Mouse (Mus musculus) heart, adult 9 months (tissue): ENCODE measurements around the gene Ncam1.

ENCODE experiments used
- DNase-seq, 2 experiments: peaks; one replicate each; pipeline ENCODE4 v3.0.0; 2022; ENCODE audit warnings: low spot score in 2 of 2

The Ncam1 gene

DNA sequence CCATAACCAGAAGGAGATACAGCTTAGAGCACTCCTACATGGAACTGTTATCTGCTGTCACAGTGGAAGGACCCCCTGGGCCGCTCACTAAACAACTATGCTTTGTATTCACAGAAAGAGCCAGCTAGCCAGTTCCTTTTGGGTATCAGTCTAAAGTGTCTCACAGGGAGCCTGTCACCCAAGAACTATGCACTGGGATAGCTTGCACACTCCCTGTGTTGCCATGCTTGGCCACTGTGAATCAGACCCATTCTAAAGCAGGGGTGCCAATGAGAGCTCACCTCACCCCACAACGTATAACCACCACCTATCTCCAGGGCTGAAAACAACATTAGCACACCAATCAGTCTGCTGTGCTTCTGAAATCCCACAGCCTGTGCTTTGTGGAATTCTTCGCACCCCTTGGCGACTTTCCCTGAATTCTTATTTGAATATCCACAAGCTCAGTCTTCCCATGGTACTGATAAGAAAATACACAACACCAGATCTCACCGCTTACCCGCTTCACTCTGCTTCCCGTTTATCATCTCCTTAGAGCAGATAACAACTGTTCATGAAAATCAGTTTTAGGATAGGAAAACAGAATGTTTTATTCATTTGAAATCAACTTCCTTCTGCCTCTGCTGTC, 228.6 kb downstream of the Ncam1 start:
- DNase-seq = no peak

DNA sequence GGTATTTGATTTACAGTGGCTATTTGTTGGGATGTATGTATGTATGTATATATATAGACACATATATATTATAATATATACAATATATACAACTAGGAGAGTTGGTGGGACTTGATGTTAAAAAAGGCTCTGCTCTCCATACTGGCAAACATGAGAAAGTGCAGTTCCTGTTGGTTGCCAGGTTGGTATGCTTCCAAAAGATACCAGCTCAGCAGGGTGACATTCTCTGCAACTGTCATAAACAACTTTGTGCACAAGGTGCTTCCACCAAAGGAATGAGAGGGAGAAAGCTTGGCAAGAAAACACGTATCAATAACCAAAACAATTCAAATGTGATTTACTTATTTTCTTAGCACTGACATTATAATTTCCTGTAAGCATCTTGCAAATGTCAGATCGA, 232.9 kb downstream of the Ncam1 start:
- DNase-seq = peak in 1 of 2 experiments; percentile 5

DNA sequence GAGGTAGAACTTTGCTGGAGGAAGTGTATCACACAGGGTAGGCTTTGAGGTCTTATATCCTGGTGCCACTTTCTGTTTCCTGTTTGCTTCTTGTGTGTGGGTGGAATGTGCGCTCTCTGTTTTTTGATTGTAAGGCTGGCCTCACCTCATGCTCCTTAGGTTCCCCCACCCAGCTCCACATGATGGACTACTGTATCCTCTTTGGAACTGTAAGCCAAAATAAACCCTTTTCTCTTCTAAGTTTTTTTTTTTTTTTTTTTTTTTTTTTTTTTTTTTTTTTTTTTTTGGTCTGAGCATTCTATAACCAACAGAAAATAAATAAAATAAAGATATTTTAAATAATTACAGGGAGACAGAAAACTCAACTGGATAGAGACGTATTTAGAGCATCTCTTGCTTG, 239.8 kb downstream of the Ncam1 start:
- no peak for DNase-seq

DNA sequence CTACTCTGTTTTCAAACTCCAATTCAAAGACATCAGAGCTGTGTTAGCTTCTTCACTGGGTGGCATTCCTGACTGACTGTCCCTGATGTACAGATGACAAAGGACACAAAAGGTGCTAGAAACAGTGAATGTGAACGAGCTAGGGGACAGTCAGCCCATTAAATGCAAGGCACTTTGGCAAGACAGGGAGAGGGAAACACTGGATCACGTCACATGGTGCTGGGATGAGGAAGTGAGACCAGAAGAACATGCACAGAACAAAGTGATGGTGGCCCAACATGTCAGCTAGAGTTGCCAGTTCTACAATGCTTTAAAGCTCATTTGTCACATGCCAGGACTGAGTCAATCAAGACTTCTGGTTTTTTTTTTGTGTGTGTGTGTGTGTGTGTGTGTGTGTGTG, 247.4 kb downstream of the Ncam1 start:
- no peak for DNase-seq

DNA sequence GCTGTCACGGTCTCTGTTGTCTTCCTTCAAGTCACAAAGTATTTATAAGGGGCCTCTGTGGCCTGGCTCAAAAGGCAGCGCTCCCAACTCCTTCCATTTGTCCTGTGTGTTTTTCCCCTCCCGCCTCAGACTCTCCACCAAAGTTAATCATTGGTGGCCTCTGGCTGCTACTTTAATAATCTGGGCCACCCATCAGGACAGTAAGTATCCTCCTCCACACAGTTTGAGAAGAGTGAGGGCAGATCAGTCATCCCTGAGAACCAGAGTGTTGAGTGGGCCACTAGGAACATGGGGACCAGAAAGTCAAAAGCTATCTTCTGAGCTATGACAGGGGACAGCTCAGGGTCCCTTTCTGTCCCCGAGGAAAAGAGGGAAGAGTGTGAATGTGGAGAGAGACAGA, 256.1 kb downstream of the Ncam1 start:
- DNase-seq = no peak

DNA sequence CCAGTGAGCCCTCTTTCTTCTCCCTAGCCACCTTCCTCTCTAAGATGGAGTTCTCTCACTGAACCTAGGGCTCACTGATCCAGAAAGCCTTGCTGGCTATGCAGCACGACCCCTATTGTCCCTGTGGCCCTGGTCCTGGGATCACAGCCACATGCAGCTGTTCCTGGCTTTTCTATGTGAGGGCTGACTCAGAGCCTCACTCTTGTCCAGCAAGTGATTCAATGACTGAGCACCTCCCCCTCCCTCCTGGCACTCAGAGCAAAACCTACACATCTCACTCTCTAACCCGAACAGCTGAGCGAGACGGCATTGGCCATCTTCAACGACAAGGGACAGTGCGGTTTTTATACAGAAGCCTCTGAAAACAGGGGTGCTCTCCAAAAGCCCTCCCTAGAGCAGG, 260.9 kb downstream of the Ncam1 start:
- peak; percentile 20 to 22 for DNase-seq

DNA sequence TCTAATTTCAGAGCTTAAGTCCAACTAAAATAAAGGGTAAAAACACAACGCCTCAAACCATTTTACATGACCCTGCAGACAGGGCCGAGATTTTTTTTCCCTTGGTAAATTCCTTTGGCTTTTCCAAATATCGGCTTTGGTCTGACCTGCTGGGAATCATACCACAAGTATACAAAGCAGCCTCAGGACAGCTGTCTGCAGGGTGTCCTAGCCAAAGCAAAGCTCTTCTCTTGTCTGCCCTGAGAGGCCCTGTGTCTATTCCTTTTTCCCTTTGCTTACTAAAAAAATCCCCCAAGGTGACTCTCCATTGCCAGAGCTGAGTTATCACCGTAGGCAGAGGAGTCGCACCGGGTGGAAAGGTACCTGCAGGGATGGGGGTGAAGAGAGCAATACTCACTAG, 262.1 kb downstream of the Ncam1 start:
- DNase-seq = no peak

DNA sequence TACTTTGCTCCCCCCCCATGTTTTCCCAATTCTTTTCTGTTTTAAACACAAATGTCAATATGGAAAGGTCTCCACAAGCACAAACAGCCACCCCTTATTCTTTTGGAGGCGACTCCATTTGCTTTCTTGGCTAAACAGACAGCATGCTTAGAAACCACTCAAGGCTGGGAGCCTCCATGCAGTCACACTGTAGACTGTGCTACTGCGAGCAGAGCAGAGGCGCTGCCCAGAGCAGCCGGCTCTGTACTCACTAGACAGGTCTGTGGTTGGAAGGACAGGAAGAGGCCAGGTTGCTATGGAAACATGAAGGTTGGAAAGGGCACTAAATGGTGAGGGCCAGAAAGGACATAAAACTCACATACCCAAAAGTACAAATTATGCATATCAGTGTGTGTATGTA, 263.8 kb downstream of the Ncam1 start:
- no peak for DNase-seq

DNA sequence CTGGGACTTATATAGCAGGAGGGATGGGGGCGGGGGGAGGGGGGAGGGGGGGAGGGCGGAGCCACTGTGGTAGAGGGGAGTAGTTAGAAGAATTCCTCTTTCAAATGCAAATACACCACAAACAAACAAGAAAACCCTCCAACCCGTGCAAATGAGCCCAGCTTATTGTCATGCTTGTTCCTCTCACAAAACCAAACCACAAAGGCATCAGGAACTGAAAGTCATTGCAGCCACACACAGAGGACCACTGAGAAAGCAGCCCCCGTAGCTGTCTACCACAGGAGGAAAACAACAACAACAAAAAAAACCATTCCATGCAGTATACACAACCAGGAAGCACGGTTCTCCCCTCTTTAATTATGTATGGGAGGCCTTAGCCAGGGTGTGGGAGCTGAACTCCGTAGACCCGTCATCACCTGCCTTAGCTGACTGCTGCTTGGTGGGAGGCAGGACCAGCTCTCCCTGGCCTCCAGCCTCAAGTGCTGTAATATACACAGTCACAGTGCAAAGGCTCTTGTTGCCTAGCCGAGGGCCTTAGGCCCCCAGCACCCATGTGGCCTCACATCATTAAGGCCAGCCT, 264.7 kb downstream of the Ncam1 start:
- no peak for DNase-seq

DNA sequence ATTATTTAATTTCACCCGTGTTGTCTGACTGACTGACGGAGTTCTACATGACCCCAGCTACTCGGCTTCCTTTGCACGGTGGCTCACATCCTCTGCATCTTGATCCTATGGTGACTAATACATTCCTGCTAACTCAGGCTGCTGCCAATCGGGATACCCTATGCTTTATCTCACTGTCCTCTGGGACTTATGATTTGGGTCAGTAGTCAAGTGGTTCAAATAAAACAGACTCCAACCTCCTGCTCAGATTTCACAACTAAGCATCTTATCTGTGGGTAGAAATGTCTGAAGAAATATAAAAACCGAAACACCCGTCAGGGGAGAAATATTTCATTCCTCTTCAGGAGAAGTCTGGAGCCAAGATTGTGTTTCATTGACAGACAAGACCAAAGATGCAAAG, 265.3 kb downstream of the Ncam1 start:
- DNase-seq = peak; percentile 19 to 31

DNA sequence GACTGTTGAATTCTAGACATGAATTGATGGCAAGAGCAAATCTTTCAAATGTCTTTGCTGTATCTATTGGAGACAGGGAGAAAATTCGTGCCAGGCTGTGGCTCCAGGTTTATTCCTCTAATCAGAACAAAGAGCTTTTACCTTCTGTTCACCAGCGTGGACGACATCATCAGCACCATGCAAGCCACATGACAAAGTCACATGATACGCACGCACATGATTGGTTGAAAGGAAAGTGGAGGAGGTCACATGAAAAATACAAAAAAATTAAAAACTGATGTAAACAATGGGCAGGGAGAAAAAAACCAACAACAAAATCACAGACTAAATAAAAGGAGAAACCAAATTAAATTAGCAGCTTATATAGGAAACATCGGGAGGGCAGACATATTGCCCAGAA, 266.9 kb downstream of the Ncam1 start:
- DNase-seq = no peak

DNA sequence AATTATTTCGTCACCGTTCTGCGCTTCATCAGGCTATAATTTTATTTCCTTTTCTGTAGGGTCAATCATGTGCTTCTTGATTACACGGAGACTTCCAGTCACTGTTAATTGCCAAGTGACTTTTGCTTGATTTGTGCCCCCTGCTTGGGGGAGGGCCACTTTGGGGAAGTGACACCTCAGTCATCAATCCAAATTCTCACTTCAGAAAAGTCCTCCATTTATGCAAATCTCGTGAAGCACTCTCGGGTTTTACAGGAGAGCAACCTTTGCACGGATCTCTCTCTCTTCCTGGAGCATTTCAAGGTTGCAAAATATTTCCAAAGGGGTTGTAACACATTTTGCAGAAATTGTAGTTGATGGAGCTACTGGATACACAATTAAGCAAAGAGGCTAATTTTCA, 267.5 kb downstream of the Ncam1 start:
- DNase-seq = no peak

DNA sequence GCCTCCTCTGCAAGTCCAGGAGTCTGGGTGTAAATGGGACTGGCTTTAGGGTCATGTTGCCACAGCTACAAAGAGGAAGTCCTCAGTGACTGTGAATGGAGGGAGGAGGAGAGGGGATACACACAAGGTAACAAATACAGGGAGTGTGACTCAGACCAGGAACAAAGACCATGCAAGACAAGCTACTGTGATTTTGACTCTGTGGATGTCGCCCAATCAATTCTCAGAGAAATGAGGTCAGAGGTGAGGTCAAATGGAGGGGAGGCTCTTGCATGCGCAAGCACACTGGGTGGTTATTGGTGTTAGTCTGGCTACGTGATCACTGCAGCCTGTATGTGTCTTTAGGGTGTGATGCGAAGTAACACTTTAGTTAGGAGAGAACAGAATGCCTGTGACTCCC, 268.0 kb downstream of the Ncam1 start:
- DNase-seq = no peak

DNA sequence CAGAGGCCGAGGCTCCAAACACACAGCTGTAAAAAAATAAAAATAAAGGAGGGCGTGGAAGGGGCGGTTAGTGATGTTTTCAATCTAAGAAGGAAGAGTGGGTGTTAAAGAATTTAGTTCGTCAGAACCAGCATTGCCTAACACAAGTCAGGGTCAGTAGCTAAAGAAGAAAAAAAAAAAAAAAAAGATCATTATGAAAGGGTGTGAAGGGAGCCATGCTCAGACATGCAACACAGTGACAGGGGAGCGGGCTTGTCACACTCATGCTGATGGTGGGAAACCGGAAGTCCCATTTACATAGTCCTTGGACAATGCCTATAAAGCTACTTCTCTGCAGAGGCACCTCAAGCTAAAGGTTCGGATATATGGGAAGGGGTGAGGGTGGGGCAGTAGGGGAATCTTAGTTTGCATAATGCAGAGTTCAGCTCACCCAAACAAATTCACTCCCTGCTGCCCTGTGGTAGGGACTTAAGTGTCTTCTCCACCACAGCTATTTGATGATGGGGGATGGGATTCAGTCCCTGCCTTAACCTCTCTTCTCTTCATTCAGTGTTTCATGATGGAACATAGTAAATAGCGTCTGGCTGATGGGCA, 269.3 kb downstream of the Ncam1 start:
- DNase-seq = no peak

DNA sequence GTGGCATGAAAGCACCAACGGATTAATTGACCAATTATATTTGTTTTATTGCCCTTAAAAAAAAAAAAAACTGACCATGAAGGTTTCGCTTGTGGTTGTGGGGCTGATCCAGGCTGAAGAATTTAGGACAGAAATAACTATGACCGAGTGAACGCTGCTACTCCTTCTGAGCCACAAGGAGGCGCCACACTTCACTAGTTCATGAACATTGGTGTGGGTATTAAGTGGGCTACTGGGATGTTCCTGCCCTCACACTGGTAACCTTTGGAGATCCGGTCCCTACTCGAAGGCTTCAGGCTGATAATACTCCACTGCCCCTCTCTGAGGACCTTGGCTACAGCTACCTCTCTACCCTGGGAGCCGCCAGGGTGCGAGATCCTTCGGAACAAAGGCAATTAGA, 269.8 kb downstream of the Ncam1 start:
- no peak for DNase-seq

DNA sequence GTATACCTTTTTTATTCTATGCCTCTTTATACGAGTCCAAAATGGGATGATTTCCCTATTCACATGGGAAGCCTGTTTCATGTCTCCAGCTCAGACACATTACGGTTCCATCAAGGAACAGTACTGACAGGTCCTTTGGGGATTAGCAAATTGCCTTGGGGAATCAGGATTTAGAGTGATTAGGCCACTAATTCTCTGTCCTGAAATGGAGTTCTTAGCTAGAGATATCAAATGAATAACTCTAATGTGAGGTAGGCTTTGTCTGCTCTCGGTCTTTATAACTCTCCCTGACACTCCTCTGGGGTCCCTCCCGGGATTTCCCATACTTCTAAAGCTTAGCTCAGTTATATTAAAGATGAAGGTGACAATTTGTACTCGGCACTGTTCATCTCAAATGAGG, 270.7 kb downstream of the Ncam1 start:
- DNase-seq = no peak

DNA sequence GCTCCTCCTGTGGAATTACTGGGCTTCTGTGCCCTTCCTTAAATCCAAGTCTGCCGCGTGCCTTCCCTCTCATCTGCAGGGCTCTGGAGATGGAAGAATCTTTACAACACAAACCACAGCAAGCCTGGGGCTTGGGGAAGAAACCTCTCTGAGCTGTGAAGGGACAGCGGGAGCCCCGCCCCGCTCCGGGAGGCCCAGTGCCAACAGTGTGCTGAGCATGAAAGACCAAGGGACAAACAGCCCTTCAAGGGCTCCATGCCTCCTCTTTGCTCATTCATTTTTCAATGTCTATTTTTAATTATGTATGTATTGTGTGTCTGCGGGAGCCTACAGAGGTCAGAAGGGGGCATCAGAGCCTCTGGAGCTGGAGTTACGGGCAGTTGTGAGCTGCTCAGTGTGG, 271.4 kb downstream of the Ncam1 start:
- DNase-seq = no peak

DNA sequence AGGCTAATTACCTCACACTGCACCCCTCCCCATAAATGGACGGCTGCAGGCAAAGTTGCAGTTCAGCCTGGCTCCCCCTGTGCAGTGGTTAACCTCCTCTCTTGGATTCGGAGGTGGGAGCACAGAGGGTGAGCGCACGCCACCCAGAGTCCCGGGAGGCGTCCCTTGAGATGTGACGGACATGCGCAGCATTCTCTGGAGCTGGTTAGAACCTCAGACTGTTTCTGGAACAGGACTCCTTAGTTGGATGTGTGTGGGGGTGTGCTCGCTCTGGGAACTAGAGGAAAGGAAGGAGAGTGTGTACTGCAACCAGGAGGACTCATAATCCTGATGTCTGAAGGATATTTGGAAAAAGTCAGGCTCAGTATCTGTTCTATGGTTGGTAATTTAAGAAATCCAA, 274.0 kb downstream of the Ncam1 start:
- no peak for DNase-seq

DNA sequence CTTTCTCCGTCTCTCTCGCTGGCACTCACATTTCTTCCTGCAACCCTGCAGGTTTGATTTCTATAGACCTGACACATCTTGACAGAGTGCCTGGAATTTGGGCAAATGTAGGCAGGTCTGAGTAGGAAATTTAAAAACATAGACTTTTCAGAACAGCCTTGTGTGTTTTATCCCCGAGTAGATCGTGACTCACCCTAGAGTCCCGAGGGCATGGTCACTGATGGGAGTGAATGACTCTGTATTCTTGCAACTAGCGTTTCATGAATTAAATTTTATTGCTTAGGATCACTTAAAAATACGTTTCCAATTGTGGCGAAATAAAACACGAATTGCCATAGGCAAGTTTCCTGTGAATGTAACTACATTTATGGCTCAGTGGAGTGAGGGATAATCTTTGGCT, 274.8 kb downstream of the Ncam1 start:
- no peak for DNase-seq

DNA sequence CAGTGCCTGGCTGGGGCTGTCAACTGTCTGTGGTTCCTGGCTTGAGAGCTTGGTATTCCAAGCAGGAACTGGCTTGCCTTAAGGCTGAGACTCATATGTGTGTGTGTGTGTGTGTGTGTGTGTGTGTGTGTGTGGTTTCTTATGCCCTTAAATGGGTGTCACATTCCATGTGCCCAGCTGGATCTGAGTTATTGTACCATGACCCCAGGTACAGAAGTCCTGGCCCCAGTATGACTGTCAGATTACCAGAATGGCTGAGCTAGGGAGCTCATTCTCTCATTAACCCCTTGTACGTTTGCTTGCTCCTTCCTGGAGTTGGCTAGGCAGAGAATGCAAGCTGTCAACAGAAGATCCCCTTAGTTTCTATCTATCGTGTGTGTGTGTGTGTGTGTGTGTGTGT, 284.4 kb downstream of the Ncam1 start:
- DNase-seq = no peak

DNA sequence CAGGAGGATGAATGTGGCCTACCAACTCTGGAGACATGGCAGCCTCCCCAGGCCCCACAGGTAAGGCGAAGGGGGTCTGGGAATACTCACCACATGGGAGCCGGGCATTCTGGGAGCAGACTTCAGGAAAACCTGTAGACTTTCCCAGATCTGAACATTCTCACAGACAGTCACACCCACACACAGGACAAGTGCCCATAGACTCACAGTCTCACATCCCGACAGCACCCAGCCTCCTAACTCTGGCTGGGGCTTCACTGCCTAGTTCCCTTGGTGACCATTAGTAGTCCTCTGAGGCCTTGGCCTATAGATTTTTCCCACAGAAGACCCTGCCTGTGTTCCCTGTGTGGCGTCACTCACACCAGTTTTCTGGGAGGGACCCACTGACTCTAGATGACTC, 288.1 kb downstream of the Ncam1 start:
- DNase-seq = no peak

DNA sequence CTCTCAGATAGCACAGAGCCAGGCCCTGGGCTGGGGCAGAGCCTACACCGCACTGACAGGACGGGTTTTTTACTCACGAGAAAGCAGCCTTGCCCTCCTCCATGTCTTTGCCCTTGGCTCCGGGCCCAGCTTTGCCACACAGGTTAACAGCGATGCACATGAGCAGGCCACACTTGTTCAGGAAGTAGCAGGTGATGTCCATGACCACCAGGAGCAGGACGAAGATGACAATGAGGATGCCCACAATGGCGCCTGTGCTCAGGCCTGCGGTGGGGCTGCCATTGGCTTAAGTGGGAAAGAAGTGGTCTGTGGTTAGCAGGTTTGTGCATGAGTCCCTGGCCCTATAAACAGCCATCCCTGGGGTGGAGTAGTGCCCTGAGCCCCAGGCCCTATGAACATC, 289.1 kb downstream of the Ncam1 start:
- DNase-seq = no peak

DNA sequence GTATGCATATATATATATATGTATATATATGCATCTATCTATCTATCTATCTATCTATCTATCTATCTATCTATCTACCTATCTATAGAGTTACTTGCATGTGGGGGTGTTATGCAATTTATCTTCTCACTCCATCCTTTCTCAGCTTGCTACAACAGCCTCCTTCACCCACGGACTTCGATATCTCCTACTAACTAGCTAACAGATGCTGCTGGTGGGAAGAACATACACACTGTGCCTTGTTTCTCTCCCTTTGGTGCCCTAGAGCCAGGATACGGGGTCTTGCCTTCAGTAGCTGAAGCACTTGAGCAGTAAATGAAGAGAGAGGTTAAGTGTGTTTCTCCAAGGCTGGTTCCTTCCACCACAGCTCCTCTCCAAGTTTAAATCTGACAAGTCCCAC, 289.6 kb downstream of the Ncam1 start:
- no peak for DNase-seq
